Mouse (Mus musculus): ENCODE measurements around the gene Cyb5r4. TPM values are rescaled to one million over a fixed set of nuclear protein-coding genes. Genes with fewer than 3 reads are reported as not detected.
A peak's percentile ranks its signal among the peaks of the same experiment; 100 is the strongest.

Gene Cyb5r4
- polyA plus RNA-seq, 1 experiment from 2014 or later: 53.8 TPM

- Histone ChIP-seq H3K9me3 (replicated peaks; ENCODE audit: control insufficient read depth, low read length) (no peaks in the 10 kb centered on the region), H3K4me3 (ENCODE audit: low read length) (no peak overlapping the region), H3K4me2 (ENCODE audit: low read depth, low read length) (no peak overlapping the region), H3K27me3 (ENCODE audit: control insufficient read depth, insufficient read depth, low read length) (0 out of 2 replicates have a peak, but pooled peaks cover 2% of the 10 kb centered on the region), H3K4me1 (ENCODE audit: control insufficient read depth, insufficient read depth, low read length) (no peaks in the 10 kb centered on the region), H3K27ac (ENCODE audit: low read length) (no peak overlapping the region), H3K36me3 (ENCODE audit: control insufficient read depth, insufficient read depth) (no peaks in the 10 kb centered on the region), H3K9ac (ENCODE audit: low read length) (no peak overlapping the region)
- 62% methylated on average over 6 of the region's 6 CpGs for WGBS
- no peak for ATAC-seq (replicated peaks; ENCODE audit: extremely low read depth, insufficient read depth, low FRiP score)
Observed at GRCm38 (mm10) chr9:86985105-86985504, 36.7 kb upstream of the Cyb5r4 start.

DNA sequence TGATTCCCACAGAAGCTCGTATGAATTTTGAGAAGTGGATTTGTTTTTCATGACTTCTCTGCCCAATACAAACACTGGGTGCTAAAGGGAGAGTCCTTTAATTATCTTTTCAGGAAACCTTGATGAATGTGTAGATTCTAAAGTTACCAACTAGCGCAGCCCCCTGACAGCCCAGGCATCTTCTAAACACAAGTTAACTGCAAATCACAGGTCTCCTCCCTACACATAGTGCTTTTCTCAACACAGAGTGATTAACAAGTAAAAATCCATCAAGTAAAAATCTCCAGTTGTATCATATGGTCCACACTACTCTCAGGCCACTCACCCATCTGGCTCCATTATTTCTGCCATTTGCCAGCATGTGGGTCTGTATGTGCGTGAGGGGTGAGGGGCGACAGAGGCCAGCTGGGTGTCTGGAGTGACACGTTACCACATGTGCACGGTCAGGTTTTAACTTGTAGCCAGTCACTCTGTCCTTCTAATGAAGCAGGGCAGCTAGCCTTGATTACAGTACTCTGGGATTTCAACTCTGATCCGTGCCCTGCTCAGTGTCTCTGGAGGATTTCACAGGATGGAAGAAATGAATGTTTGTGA, 35.0 kb upstream of the Cyb5r4 start:
- H3K27ac ChIP-seq (ENCODE audit: low read length): no peak overlapping the region
- ATAC-seq (replicated peaks; ENCODE audit: extremely low read depth, insufficient read depth, low FRiP score): no peak
- no peak overlapping the region for H3K4me2 ChIP-seq (ENCODE audit: low read depth, low read length)
- H3K36me3 ChIP-seq (ENCODE audit: control insufficient read depth, insufficient read depth): no peaks in the 10 kb centered on the region
- peaks cover 2% of the 10 kb centered on the region for H3K4me1 ChIP-seq (ENCODE audit: control insufficient read depth, insufficient read depth, low read length)
- H3K27me3 ChIP-seq (ENCODE audit: control insufficient read depth, insufficient read depth, low read length): 0 out of 2 replicates have a peak, but pooled peaks cover 2% of the 10 kb centered on the region
- H3K9me3 ChIP-seq (replicated peaks; ENCODE audit: control insufficient read depth, low read length): no peaks in the 10 kb centered on the region
- WGBS: 52% methylated on average over 7 of the region's 7 CpGs
- no peak overlapping the region for H3K4me3 ChIP-seq (ENCODE audit: low read length)
- H3K9ac ChIP-seq (ENCODE audit: low read length): no peak overlapping the region

- Histone ChIP-seq H3K4me3 (ENCODE audit: low read length) (no peak overlapping the region), H3K27me3 (ENCODE audit: control insufficient read depth, insufficient read depth, low read length) (0 out of 2 replicates have a peak, but pooled peaks cover under 1% of the 10 kb centered on the region), H3K9me3 (replicated peaks; ENCODE audit: control insufficient read depth, low read length) (no peaks in the 10 kb centered on the region), H3K4me2 (ENCODE audit: low read depth, low read length) (no peak overlapping the region), H3K9ac (ENCODE audit: low read length) (no peak overlapping the region), H3K36me3 (ENCODE audit: control insufficient read depth, insufficient read depth) (no peaks in the 10 kb centered on the region), H3K27ac (ENCODE audit: low read length) (no peak overlapping the region), H3K4me1 (ENCODE audit: control insufficient read depth, insufficient read depth, low read length) (peaks cover 4% of the 10 kb centered on the region)
- ATAC-seq (replicated peaks; ENCODE audit: extremely low read depth, insufficient read depth, low FRiP score): no peak
Observed at GRCm38 (mm10) chr9:86989822-86990221, 32.0 kb upstream of the Cyb5r4 start.

GRCm38 (mm10) chr9:86991758-86992157, 30.1 kb upstream of the Cyb5r4 start:
- H3K4me3 ChIP-seq (ENCODE audit: low read length): no peak overlapping the region
- ATAC-seq (replicated peaks; ENCODE audit: extremely low read depth, insufficient read depth, low FRiP score): no peak
- no peaks in the 10 kb centered on the region for H3K9me3 ChIP-seq (replicated peaks; ENCODE audit: control insufficient read depth, low read length)
- H3K9ac ChIP-seq (ENCODE audit: low read length): no peak overlapping the region
- no peak overlapping the region for H3K27ac ChIP-seq (ENCODE audit: low read length)
- H3K4me1 ChIP-seq (ENCODE audit: control insufficient read depth, insufficient read depth, low read length): peaks cover 4% of the 10 kb centered on the region
- 42% methylated on average over 8 of the region's 8 CpGs for WGBS
- H3K36me3 ChIP-seq (ENCODE audit: control insufficient read depth, insufficient read depth): no peaks in the 10 kb centered on the region
- no peaks in the 10 kb centered on the region for H3K27me3 ChIP-seq (ENCODE audit: control insufficient read depth, insufficient read depth, low read length)
- no peak overlapping the region for H3K4me2 ChIP-seq (ENCODE audit: low read depth, low read length)

GRCm38 (mm10) chr9:86997046-86997691, 24.6 kb upstream of the Cyb5r4 start:
- no peaks in the 10 kb centered on the region for H3K9me3 ChIP-seq (replicated peaks; ENCODE audit: control insufficient read depth, low read length)
- no peak for ATAC-seq (replicated peaks; ENCODE audit: extremely low read depth, insufficient read depth, low FRiP score)

DNA sequence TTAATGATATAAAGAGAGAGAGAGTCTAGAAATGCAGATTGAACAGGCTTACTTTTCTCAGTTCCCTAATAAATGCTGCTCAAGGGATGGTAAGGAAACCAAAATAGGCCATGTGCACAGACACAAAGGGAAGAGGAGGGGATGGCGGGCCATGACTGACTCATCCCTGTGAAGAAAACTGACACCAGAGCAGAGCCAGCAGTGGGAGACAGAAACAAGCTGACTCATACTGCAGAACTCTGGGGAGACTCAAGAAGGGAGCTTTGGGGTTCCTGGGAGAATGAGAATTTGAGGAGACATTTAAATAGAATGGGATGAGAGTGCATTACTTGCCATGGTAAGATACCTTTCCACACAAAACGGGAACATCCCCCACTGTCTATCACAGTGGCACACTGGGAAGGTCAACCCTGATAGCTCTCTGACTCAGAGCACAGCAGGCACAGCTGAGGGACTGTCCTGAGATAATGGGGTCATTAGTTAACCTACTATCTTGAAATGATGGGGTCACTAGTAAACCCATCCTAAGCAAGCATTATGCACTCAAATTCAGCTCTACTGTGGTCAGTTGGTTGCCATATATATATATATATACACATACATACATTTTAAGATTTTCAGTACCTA, 21.7 kb upstream of the Cyb5r4 start:
- H3K4me1 ChIP-seq (ENCODE audit: control insufficient read depth, insufficient read depth, low read length): no peaks in the 10 kb centered on the region
- 58% methylated on average over 2 of the region's 2 CpGs for WGBS
- H3K4me3 ChIP-seq (ENCODE audit: low read length): no peak overlapping the region
- no peak overlapping the region for H3K4me2 ChIP-seq (ENCODE audit: low read depth, low read length)
- no peaks in the 10 kb centered on the region for H3K9me3 ChIP-seq (replicated peaks; ENCODE audit: control insufficient read depth, low read length)
- H3K36me3 ChIP-seq (ENCODE audit: control insufficient read depth, insufficient read depth): no peaks in the 10 kb centered on the region
- H3K27me3 ChIP-seq (ENCODE audit: control insufficient read depth, insufficient read depth, low read length): no peaks in the 10 kb centered on the region
- no peak overlapping the region for H3K27ac ChIP-seq (ENCODE audit: low read length)
- no peak for ATAC-seq (replicated peaks; ENCODE audit: extremely low read depth, insufficient read depth, low FRiP score)
- H3K9ac ChIP-seq (ENCODE audit: low read length): no peak overlapping the region

More at GRCm38 (mm10) chr9:86997046-86997691, 24.6 kb upstream of the Cyb5r4 start:
- no peak overlapping the region for H3K4me2 ChIP-seq (ENCODE audit: low read depth, low read length)
- no peaks in the 10 kb centered on the region for H3K36me3 ChIP-seq (ENCODE audit: control insufficient read depth, insufficient read depth)
- no peaks in the 10 kb centered on the region for H3K27me3 ChIP-seq (ENCODE audit: control insufficient read depth, insufficient read depth, low read length)
- no peak overlapping the region for H3K4me3 ChIP-seq (ENCODE audit: low read length)
- no peak overlapping the region for H3K27ac ChIP-seq (ENCODE audit: low read length)
- H3K4me1 ChIP-seq (ENCODE audit: control insufficient read depth, insufficient read depth, low read length): no peaks in the 10 kb centered on the region
- H3K9ac ChIP-seq (ENCODE audit: low read length): no peak overlapping the region
- WGBS: 69% methylated on average over 3 of the region's 3 CpGs

DNA sequence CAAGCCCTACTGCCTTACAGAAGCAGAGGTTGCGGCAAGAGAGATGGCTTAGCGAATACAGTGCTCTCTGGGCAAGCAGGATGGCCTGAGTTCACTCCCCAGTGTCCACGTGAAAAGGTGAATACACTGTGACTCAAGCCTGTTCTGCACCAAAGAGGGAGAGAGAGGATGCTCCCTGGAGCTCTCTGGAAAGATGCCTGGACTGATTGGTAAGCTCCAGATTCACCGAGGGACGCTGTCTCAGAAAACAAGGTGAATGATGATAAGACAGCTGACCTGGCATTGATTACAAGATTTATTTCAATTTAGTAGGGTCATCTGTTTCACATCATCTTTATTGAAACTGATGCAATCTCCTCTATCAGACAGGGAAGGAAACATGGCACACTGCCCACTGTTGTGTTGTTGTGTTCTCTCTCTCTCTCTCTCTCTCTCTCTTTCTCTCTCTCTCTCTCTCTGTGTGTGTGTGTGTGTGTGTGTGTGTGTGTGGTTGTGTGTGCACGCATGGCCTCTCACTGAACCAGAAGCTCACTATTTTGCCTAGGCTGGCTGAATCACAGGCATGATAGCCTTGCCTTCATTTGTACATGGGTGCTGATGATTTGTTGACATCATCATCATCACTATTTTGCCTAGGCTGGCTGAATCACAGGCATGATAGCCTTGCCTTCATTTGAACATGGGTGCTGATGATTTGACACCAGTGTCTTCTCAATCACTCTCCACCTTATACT, 16.9 kb upstream of the Cyb5r4 start:
- no peaks in the 10 kb centered on the region for H3K27me3 ChIP-seq (ENCODE audit: control insufficient read depth, insufficient read depth, low read length)
- H3K9me3 ChIP-seq (replicated peaks; ENCODE audit: control insufficient read depth, low read length): no peaks in the 10 kb centered on the region
- no peak overlapping the region for H3K9ac ChIP-seq (ENCODE audit: low read length)
- peak; percentile 76 for ATAC-seq (replicated peaks; ENCODE audit: extremely low read depth, insufficient read depth, low FRiP score)
- no peaks in the 10 kb centered on the region for H3K36me3 ChIP-seq (ENCODE audit: control insufficient read depth, insufficient read depth)
- H3K4me3 ChIP-seq (ENCODE audit: low read length): no peak overlapping the region
- peak overlapping the region; percentile 40 for H3K27ac ChIP-seq (ENCODE audit: low read length)
- 47% methylated on average over 6 of the region's 6 CpGs for WGBS
- no peak overlapping the region for H3K4me2 ChIP-seq (ENCODE audit: low read depth, low read length)
- H3K4me1 ChIP-seq (ENCODE audit: control insufficient read depth, insufficient read depth, low read length): peaks cover 10% of the 10 kb centered on the region

- H3K4me1 ChIP-seq (ENCODE audit: control insufficient read depth, insufficient read depth, low read length): peaks cover 10% of the 10 kb centered on the region
- no peak overlapping the region for H3K4me3 ChIP-seq (ENCODE audit: low read length)
- no peaks in the 10 kb centered on the region for H3K9me3 ChIP-seq (replicated peaks; ENCODE audit: control insufficient read depth, low read length)
- H3K36me3 ChIP-seq (ENCODE audit: control insufficient read depth, insufficient read depth): no peaks in the 10 kb centered on the region
- H3K4me2 ChIP-seq (ENCODE audit: low read depth, low read length): peak overlapping the region; percentile 36
- H3K9ac ChIP-seq (ENCODE audit: low read length): 0 out of 2 replicates have a peak overlapping the region, but pooled peaks have one; percentile 34
- H3K27ac ChIP-seq (ENCODE audit: low read length): peak overlapping the region; percentile 92
- peak; percentile 94 for ATAC-seq (replicated peaks; ENCODE audit: extremely low read depth, insufficient read depth, low FRiP score)
- 9% methylated on average over 5 of the region's 5 CpGs for WGBS
- no peaks in the 10 kb centered on the region for H3K27me3 ChIP-seq (ENCODE audit: control insufficient read depth, insufficient read depth, low read length)
Observed at GRCm38 (mm10) chr9:87005435-87005779, 16.4 kb upstream of the Cyb5r4 start.

GRCm38 (mm10) chr9:87008507-87008906, 13.3 kb upstream of the Cyb5r4 start:
- ATAC-seq (replicated peaks; ENCODE audit: extremely low read depth, insufficient read depth, low FRiP score): no peak
- Histone ChIP-seq H3K4me3 (ENCODE audit: low read length) (no peak overlapping the region), H3K9ac (ENCODE audit: low read length) (no peak overlapping the region), H3K4me2 (ENCODE audit: low read depth, low read length) (no peak overlapping the region), H3K27ac (ENCODE audit: low read length) (no peak overlapping the region), H3K4me1 (ENCODE audit: control insufficient read depth, insufficient read depth, low read length) (peaks cover 10% of the 10 kb centered on the region), H3K9me3 (replicated peaks; ENCODE audit: control insufficient read depth, low read length) (no peaks in the 10 kb centered on the region), H3K36me3 (ENCODE audit: control insufficient read depth, insufficient read depth) (no peaks in the 10 kb centered on the region), H3K27me3 (ENCODE audit: control insufficient read depth, insufficient read depth, low read length) (peaks cover 9% of the 10 kb centered on the region; the same call in 1 of the 2 replicates)
- 65% methylated on average over 6 of the region's 6 CpGs for WGBS

All from heart, embryonic 16.5 days (tissue).